Mouse (Mus musculus) layer of hippocampus, adult 8-10 months (tissue): Measurements from ENCODE around the gene Tas2r121. TPM values are rescaled to one million over a fixed set of nuclear protein-coding genes. Genes with fewer than 3 reads are reported as not detected.
"Not testable (repeated sequence)": the region's sequence is repeated elsewhere in the genome, so short reads cannot be mapped to it uniquely, and the experiment has no call there.

Experiments used
- DNase-seq, 2 experiments: peaks; one replicate each; pipeline ENCODE4 v3.0.0; 2022; ENCODE audit warnings: low spot score in 2 of 2
- total RNA-seq, 4 experiments: library from RNA; stranded (reverse); gene quantifications; 2 replicates each; pipeline ENCODE4 v1.2.4; 2022

Gene Tas2r121
- total RNA-seq, result not detected

- no peak for DNase-seq
Measured at GRCm38 (mm10) chr6:132700907-132701306, at the start of gene Tas2r121. Gene Tas2r121, minus strand, starts transcription at chr6:132701007.

GRCm38 (mm10) chr6:132750206-132750605 lies 49.4 kb upstream of the Tas2r121 start:
- DNase-seq, result no peak

- no peak for DNase-seq
Measured at GRCm38 (mm10) chr6:132737935-132738334, 37.1 kb upstream of the Tas2r121 start, which contains the start of gene Tas2r115. Gene Tas2r115, minus strand, starts transcription at chr6:132738035.

- no peak for DNase-seq
Measured at GRCm38 (mm10) chr6:132711828-132712227, 11.0 kb upstream of the Tas2r121 start, which contains the start of gene Tas2r122. Gene Tas2r122, minus strand, starts transcription at chr6:132711928.

GRCm38 (mm10) chr6:132691596-132691995 lies 9.2 kb downstream of the Tas2r121 start:
- DNase-seq, result not testable (repeated sequence)

GRCm38 (mm10) chr6:132656653-132657052 lies 44.2 kb downstream of the Tas2r121 start, which contains the start of gene Tas2r120:
Gene Tas2r120, plus strand, starts transcription at chr6:132656953.
- DNase-seq, result no peak

GRCm38 (mm10) chr6:132651426-132651825 lies 49.4 kb downstream of the Tas2r121 start, which contains the start of gene A630073D07Rik:
Gene A630073D07Rik, minus strand, starts transcription at chr6:132651526.
- no peak for DNase-seq

Other genes starting within 250 kb of the Tas2r121 start
- gene Prh1, start 131.2 kb downstream of the Tas2r121 start, total RNA-seq, result not detected
- not detected for gene Prp2, start 105.1 kb downstream of the Tas2r121 start, total RNA-seq
- not detected for gene A630073D07Rik, start 49.5 kb downstream of the Tas2r121 start, total RNA-seq
- not detected for gene Tas2r120, start 44.1 kb downstream of the Tas2r121 start, total RNA-seq
- not detected for gene Tas2r122, start 10.9 kb upstream of the Tas2r121 start, total RNA-seq
- not detected for gene Tas2r115, start 37.0 kb upstream of the Tas2r121 start, total RNA-seq
- not detected for gene Tas2r124, start 53.7 kb upstream of the Tas2r121 start, total RNA-seq
- gene Tas2r102, start 61.1 kb upstream of the Tas2r121 start, total RNA-seq, result not detected
- not detected for gene Tas2r136, start 77.2 kb upstream of the Tas2r121 start, total RNA-seq
- gene Tas2r117, start 101.8 kb upstream of the Tas2r121 start, total RNA-seq, result not detected
- not detected for gene Tas2r123, start 146.1 kb upstream of the Tas2r121 start, total RNA-seq
- gene Tas2r116, start 154.4 kb upstream of the Tas2r121 start, total RNA-seq, result not detected
- gene Tas2r110, start 167.0 kb upstream of the Tas2r121 start, total RNA-seq, result not detected
- gene Tas2r113, start 192.0 kb upstream of the Tas2r121 start, total RNA-seq, result not detected
- gene Tas2r125, start 208.6 kb upstream of the Tas2r121 start, total RNA-seq, result not detected